Mouse (Mus musculus) gastrocnemius, postnatal 25 days (tissue): ENCODE results near the gene Gm20817. TPM values are rescaled to one million over a fixed set of nuclear protein-coding genes. Genes with fewer than 3 reads are reported as not detected.
"Not testable (repeated sequence)": the region's sequence is repeated elsewhere in the genome, so short reads cannot be mapped to it uniquely, and the experiment has no call there.

Experiments used
- DNase-seq: peaks from one replicate; pipeline ENCODE4 v3.0.0; 2022
- long read RNA-seq, 2 experiments: library from polyadenylated mRNA; stranded (forward); transcript quantifications; one replicate each; pipeline ENCODE4 v2.0.0; 2021
- total RNA-seq, 2 experiments: library from RNA; stranded (reverse); gene quantifications; 1 replicate in 1 of 2; 2 replicates in 1 of 2; pipeline ENCODE4 v1.2.3; 2021

Gm20817 gene
- total RNA-seq: not detected
- long read RNA-seq, experiment 1: 0 reads
- long read RNA-seq, experiment 2: 0 reads

DNA sequence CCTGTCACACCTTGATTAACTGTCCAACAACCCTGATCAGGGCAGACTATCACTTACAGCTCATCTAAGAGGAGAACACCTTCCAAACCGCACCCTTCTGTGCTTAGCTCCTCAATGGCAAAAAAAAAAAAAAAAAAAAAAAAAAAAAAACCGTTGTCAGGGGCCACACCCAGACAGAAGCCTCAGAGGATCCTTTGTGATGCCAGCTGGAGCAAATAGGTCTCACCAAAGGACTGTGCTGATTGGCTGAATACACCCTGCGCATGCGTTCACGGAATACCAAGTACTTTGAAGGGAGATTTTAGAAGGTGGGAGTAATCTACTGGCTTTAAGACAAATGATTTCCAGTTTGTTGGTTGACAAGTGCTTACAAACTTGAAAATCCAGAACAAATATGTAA is at the start of gene Gm20817:
Gm20817 (minus strand) TSS at position 101 of the 400 bp plus-strand sequence.
- DNase-seq: not testable (repeated sequence)
